Mouse (Mus musculus) stomach, embryonic 15.5 days (tissue): ENCODE measurements around the gene Gpr37l1. TPM values are rescaled to one million over a fixed set of nuclear protein-coding genes. Genes with fewer than 3 reads are reported as not detected.

ENCODE experiments used
- ATAC-seq: fragments of 200-750 bp; cut with Nextera tagmentation; 2 replicates; pipeline ENCODE4 v1.8.0; 2017; ENCODE audit warnings: low read depth, moderate number of reproducible peaks, moderate TSS enrichment; ENCODE audit not compliant: insufficient read depth, low FRiP score
- H3K27ac ChIP-seq: fragments of 300-500 bp; sonication (generic); 2 replicates; pipeline ENCODE4 v1.5.1; 2015; ENCODE audit warnings: mild to moderate bottlenecking, inconsistent platforms
- H3K27me3 ChIP-seq: fragments of 300-500 bp; sonication (generic); replicated peaks from 2 replicates; pipeline ENCODE4 v1.6.1; 2015; ENCODE audit warnings: inconsistent platforms
- H3K36me3 ChIP-seq: fragments of 300-500 bp; sonication (generic); 2 replicates; pipeline ENCODE4 v1.6.1; 2015; ENCODE audit warnings: inconsistent platforms
- H3K4me1 ChIP-seq: fragments of 300-500 bp; sonication (generic); 2 replicates; pipeline ENCODE4 v1.6.1; 2015; ENCODE audit warnings: inconsistent platforms
- H3K4me2 ChIP-seq: fragments of 300-500 bp; sonication (generic); 2 replicates; pipeline ENCODE4 v1.6.1; 2015; ENCODE audit warnings: mild to moderate bottlenecking, inconsistent platforms
- H3K4me3 ChIP-seq: fragments of 300-500 bp; sonication (generic); replicated peaks from 2 replicates; pipeline ENCODE4 v1.5.1; 2015; ENCODE audit warnings: inconsistent platforms
- H3K9ac ChIP-seq: fragments of 300-500 bp; sonication (generic); 2 replicates; pipeline ENCODE4 v1.6.1; 2015; ENCODE audit warnings: inconsistent platforms
- H3K9me3 ChIP-seq: fragments of 300-500 bp; sonication (generic); 2 replicates; pipeline ENCODE4 v1.6.1; 2016; ENCODE audit warnings: inconsistent platforms
- WGBS: fragments of 180-500 bp; shearing (Covaris S2); methylation state at CpG from one replicate; pipeline ENCODE4 v1.1.7; 2015; 5-methylcytosine and 5-hydroxymethylcytosine counted together
- polyA plus RNA-seq: library from polyadenylated mRNA; unstranded; fragments of >200 nt; fragmentation: Nextera tagmentation; extraction: Ambion mirVana; gene quantifications from 2 replicates; pipeline ENCODE4 v1.2.1, GENCODE M21; 2015

Gene Gpr37l1
- polyA plus RNA-seq, 1 experiment from 2014 or later, result 0.78 TPM

DNA sequence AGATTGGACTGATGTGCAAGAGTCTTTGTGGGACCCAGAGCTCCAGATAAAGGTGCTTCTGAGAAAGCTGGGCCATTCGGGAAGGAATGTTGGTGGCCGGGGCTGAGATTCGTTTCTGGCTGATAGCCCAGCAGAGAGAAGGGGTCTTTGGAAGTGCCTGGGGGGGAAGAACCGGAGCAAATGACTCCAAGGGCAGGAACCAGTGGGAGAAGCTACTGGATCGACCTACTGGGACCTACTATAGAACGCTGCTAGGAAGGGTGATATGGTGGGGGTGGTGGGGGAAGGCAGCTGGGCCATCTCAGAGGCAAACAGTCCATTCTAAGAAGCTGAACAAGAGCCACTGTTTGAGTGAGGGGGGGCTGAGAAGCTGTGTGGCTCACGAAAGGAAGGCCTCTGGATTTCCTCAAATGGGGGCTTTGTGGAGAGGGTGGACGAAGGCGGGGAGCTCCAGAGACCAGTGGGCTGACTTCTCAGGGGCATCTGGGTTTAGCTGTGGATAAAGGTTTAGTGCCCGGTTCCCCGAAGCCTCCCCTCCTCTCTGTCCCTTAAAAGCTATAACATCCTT, 7.8 kb downstream of the Gpr37l1 start:
- Histone ChIP-seq H3K9ac (no peak overlapping the region), H3K4me1 (peaks cover 5% of the 10 kb centered on the region; the same call in 1 of the 2 replicates), H3K27ac (peak overlapping the region; percentile 16; the same call in 1 of the 2 replicates), H3K36me3 (peaks cover 16% of the 10 kb centered on the region), H3K9me3 (no peaks in the 10 kb centered on the region), H3K27me3 (no peaks in the 10 kb centered on the region), H3K4me2 (no peak overlapping the region), H3K4me3 (no peak overlapping the region)
- no peak for ATAC-seq
- 66% methylated on average over 11 of the region's 11 CpGs for WGBS

DNA sequence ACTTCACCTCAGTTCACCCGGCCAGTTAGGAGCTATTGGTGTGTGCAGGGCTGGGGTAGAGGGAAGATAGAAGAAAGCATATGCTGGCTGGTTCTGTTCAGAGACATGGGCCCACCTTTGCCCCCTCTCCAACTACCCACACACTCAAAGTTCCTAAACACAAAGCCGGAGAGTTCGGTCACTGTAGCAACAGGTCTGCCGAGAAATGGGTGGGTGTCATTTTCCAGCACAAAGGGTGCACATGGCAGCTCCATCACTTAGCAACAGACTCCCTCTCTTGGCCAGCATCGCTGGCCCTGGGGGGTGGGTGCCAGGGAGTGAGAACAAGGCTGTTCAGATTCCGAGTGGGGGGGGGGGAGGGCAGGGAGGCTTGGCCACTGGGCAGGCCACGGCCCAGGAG, 8.4 kb downstream of the Gpr37l1 start:
- H3K27ac ChIP-seq, result peak overlapping the region; percentile 21; the same call in 1 of the 2 replicates

DNA sequence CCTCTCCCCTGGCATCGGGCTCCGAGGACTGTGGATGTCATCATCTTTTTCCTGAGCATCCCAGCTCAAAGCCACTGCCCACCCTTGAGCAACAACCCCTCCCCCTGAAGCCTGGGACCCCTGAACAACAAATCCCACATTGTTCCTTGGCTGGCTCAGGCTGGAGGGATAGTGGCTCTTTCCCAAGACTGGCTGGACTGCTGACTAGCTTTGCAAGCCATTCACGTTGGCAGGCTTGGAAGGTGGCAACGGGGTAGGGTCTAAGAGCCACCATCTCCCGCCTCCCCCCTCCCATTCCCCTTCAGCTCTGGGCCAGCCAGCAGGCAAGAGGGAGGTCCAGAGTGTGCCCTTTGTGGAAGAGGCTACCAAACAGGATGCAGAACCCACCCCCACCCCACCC, 8.8 kb downstream of the Gpr37l1 start:
- no peaks in the 10 kb centered on the region for H3K9me3 ChIP-seq
- H3K9ac ChIP-seq, result no peak overlapping the region
- H3K4me3 ChIP-seq, result no peak overlapping the region
- 65% methylated on average over 5 of the region's 5 CpGs for WGBS
- H3K4me2 ChIP-seq, result no peak overlapping the region
- 0 out of 2 replicates have a peak overlapping the region, but pooled peaks have one; percentile 21 for H3K27ac ChIP-seq
- H3K36me3 ChIP-seq, result peaks cover 16% of the 10 kb centered on the region
- H3K27me3 ChIP-seq, result no peaks in the 10 kb centered on the region
- no peak for ATAC-seq
- H3K4me1 ChIP-seq, result peaks cover 12% of the 10 kb centered on the region

More for the DNA sequence above, 8.4 kb downstream of the Gpr37l1 start:
- H3K9ac ChIP-seq, result no peak overlapping the region
- H3K4me2 ChIP-seq, result no peak overlapping the region
- no peaks in the 10 kb centered on the region for H3K27me3 ChIP-seq
- peaks cover 16% of the 10 kb centered on the region for H3K36me3 ChIP-seq
- WGBS, result 63% methylated on average over 7 of the region's 7 CpGs
- H3K4me3 ChIP-seq, result no peak overlapping the region
- no peaks in the 10 kb centered on the region for H3K9me3 ChIP-seq
- ATAC-seq, result no peak
- peaks cover 9% of the 10 kb centered on the region for H3K4me1 ChIP-seq

DNA sequence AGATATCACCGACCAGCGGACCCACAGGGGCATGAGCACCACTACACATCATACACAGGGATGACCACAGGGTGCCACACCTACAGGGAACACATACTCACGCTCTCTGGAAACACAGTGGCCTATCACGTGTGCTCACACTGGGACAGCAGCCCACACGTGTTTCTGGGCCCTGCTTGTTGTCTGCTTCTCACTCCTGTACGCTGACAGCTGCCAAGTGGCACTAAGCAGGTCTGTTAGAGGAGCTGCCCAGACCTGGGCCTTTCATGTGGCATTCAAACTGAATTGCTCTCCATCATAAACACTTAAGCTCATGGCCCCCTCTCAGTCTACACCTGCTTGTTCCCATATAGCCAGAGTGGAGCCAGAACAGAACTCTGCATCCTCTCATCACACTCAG, 11.2 kb downstream of the Gpr37l1 start:
- WGBS, result 81% methylated on average over 6 of the region's 6 CpGs

DNA sequence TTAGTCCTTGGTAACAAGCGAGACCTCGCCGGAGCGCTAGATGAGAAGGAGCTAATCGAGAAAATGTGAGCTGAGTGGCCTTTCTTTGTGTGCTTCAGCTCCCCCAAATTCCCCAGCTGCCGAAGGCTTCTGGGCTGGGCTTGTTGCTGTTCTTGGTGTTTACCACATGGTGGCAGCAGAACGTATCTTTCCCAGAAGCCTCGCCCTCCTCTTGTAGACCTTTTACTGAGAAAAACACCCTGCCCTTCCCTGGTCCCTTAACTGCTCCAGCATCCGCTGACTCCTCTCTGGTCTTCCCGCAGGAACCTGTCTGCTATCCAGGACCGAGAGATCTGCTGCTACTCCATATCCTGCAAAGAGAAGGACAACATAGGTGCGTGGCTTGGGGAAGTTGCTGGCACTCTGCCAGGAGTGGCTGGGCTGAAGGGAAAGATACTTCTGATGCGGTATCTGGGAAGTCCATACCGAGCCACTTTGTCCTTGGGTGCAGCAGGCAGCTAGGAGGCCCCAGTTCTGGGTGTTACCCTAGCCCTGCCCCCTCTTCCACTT, 13.0 kb downstream of the Gpr37l1 start:
- H3K4me2 ChIP-seq, result peak overlapping the region; percentile 40
- no peaks in the 10 kb centered on the region for H3K27me3 ChIP-seq
- 1% methylated on average over 14 of the region's 14 CpGs for whole genome bisulfite sequencing
- ATAC-seq, result peak; percentile 77
- peak overlapping the region; percentile 76 for H3K27ac ChIP-seq
- H3K9ac ChIP-seq, result no peak overlapping the region
- no peaks in the 10 kb centered on the region for H3K9me3 ChIP-seq
- peak overlapping the region; percentile 16; the same call in 1 of the 2 replicates for H3K4me3 ChIP-seq
- peaks cover 17% of the 10 kb centered on the region for H3K4me1 ChIP-seq
- H3K36me3 ChIP-seq, result peaks cover 16% of the 10 kb centered on the region

More for the DNA sequence above, 11.2 kb downstream of the Gpr37l1 start:
- no peak overlapping the region for H3K9ac ChIP-seq
- no peak overlapping the region for H3K27ac ChIP-seq
- H3K27me3 ChIP-seq, result no peaks in the 10 kb centered on the region
- no peak for ATAC-seq
- H3K4me3 ChIP-seq, result no peak overlapping the region
- peaks cover 14% of the 10 kb centered on the region for H3K4me1 ChIP-seq
- H3K4me2 ChIP-seq, result no peak overlapping the region
- peaks cover 16% of the 10 kb centered on the region for H3K36me3 ChIP-seq
- H3K9me3 ChIP-seq, result no peaks in the 10 kb centered on the region

DNA sequence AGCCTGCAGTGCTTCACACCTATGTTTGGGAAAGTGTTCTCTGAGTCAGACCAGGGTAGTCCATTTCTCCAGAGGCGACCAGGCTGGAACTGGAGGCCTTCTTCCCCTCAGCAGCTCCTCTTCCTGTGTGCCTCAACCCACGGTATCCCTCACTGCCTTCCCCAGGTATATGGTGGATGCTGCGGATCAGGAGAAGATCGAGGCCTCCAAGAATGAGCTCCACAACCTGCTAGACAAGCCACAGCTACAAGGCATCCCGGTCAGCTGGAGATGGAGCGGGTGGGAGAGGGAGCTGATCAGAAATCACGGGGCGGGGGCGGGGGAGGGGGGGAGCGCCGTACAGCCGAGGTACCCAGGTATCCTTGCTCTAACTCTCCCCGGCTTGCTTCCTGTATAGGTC, 13.5 kb downstream of the Gpr37l1 start:
- peaks cover 17% of the 10 kb centered on the region for H3K4me1 ChIP-seq
- H3K9me3 ChIP-seq, result no peaks in the 10 kb centered on the region
- H3K36me3 ChIP-seq, result peaks cover 16% of the 10 kb centered on the region
- 30% methylated on average over 13 of the region's 13 CpGs for WGBS
- H3K4me2 ChIP-seq, result peak overlapping the region; percentile 40
- no peaks in the 10 kb centered on the region for H3K27me3 ChIP-seq
- H3K4me3 ChIP-seq, result peak overlapping the region; percentile 16; the same call in 1 of the 2 replicates
- H3K9ac ChIP-seq, result no peak overlapping the region
- peak overlapping the region; percentile 56 for H3K27ac ChIP-seq
- ATAC-seq, result no peak

DNA sequence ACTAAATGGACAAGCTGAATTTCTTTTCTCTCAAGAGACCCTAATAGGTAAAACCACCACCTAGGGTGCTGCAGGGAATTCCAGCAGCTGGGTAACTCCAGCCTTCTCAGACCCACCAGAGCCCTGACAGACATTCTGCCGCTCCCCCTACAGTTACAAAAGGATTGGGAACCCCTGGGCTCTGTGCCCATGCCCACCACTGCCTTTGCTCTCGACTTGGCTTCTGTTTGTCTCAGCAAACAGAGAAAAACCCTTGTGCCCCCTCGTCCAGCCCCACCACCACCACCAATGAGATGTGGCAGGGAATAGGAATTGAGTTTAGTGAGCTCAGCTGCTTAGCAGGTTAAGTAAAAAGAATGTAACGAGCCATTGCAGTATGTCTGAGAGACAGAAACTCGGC, 18.5 kb downstream of the Gpr37l1 start:
- no peaks in the 10 kb centered on the region for H3K36me3 ChIP-seq
- no peak overlapping the region for H3K9ac ChIP-seq
- 65% methylated on average over 5 of the region's 5 CpGs for WGBS
- no peaks in the 10 kb centered on the region for H3K27me3 ChIP-seq
- H3K4me1 ChIP-seq, result peaks cover 18% of the 10 kb centered on the region
- no peak for ATAC-seq
- H3K4me3 ChIP-seq, result no peak overlapping the region
- no peak overlapping the region for H3K27ac ChIP-seq
- H3K9me3 ChIP-seq, result no peaks in the 10 kb centered on the region
- peak overlapping the region; percentile 79; the same call in 1 of the 2 replicates for H3K4me2 ChIP-seq

DNA sequence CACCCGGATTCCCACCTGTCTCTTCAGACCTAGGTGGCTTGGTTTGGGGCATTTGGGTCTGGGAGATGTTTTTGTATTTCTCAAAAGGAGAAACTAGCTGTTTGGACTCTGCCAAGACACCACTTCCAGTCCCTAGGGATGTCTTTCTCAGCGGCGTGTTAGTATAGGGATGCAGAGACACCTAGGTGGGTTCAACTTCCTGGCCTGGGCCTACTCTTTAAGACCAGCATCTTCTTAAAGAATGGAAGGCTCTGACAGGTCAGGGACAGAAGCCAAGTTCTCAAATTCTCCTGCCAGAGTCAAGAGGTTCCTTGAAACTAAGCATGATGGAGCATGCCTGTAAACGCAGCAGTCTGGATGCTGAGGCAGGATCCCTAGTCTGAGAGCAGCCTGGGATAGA, 19.0 kb downstream of the Gpr37l1 start:
- H3K27me3 ChIP-seq, result no peaks in the 10 kb centered on the region
- ATAC-seq, result no peak
- H3K4me3 ChIP-seq, result peak overlapping the region; percentile 86
- H3K9me3 ChIP-seq, result no peaks in the 10 kb centered on the region
- peaks cover 16% of the 10 kb centered on the region; the same call in 1 of the 2 replicates for H3K4me1 ChIP-seq
- no peaks in the 10 kb centered on the region for H3K36me3 ChIP-seq
- H3K27ac ChIP-seq, result peak overlapping the region; percentile 76; the same call in 1 of the 2 replicates
- 68% methylated on average over 4 of the region's 4 CpGs for WGBS
- no peak overlapping the region for H3K9ac ChIP-seq
- peak overlapping the region; percentile 79 for H3K4me2 ChIP-seq

DNA sequence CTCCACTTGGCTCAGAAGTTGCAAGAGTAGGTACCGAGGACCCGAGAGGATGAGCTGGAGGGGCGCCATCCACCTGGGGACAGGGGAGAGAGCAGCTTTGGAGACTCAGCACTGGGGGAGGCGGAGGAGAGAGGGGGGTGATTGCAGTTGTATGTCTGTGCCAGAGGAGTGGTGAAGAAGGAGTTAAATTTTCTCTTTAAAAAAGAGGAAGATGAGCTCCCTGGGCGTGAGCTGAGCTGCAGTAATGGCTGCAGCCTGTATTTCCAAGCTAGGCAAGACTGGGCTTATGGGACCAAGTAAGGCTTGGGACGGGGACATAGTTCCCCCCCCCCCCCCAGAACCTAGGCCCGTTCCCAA, 19.8 kb downstream of the Gpr37l1 start:
- ATAC-seq, result peak; percentile 13
- Histone ChIP-seq H3K4me2 (peak overlapping the region; percentile 79), H3K27ac (peak overlapping the region; percentile 76), H3K4me1 (peaks cover 16% of the 10 kb centered on the region; the same call in 1 of the 2 replicates), H3K4me3 (peak overlapping the region; percentile 86), H3K36me3 (no peaks in the 10 kb centered on the region), H3K27me3 (no peaks in the 10 kb centered on the region), H3K9me3 (no peaks in the 10 kb centered on the region), H3K9ac (peak overlapping the region; percentile 88)
- WGBS, result 7% methylated on average over 7 of the region's 7 CpGs

DNA sequence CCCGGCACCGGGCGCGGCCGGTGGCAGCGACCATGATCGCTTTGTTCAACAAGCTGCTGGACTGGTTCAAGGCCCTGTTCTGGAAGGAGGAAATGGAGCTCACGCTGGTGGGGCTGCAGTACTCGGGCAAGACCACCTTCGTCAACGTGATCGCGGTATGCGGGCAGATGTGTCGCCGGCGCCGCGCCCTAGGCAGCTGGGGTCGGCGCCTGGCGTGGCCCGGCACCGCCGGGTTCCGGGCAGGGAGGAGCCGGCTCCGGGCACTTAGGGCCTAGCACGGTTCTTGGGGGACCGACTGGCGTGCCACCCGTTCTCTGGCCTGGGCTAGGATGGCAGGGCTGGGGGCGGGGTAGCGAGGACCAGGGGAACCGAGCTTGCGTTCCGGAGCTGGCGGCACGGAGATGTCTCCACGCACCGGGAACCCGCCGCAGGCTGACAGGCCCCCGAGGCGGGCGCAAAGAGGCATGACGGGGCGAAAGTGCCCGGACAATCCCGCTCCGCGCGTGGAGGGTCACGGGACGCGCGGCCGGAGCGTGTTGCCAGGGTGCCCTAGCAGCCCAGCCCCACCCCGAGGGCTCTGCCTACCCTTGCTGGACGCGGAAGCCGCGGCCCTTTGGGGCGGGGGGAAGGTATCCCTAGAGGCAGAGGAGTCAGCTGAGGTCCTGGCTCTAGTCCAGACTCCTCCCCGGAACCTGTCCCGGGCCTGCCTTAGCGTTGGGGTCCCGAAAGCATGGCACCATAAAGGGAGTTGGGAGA, 20.4 kb downstream of the Gpr37l1 start:
- Histone ChIP-seq H3K27ac (peak overlapping the region; percentile 76), H3K4me1 (peaks cover 16% of the 10 kb centered on the region; the same call in 1 of the 2 replicates), H3K9me3 (no peaks in the 10 kb centered on the region), H3K27me3 (no peaks in the 10 kb centered on the region), H3K9ac (peak overlapping the region; percentile 88), H3K4me3 (peak overlapping the region; percentile 86), H3K36me3 (no peaks in the 10 kb centered on the region), H3K4me2 (peak overlapping the region; percentile 79)
- WGBS, result under 1% methylated on average over 69 of the region's 69 CpGs
- ATAC-seq, result peak; percentile 57

DNA sequence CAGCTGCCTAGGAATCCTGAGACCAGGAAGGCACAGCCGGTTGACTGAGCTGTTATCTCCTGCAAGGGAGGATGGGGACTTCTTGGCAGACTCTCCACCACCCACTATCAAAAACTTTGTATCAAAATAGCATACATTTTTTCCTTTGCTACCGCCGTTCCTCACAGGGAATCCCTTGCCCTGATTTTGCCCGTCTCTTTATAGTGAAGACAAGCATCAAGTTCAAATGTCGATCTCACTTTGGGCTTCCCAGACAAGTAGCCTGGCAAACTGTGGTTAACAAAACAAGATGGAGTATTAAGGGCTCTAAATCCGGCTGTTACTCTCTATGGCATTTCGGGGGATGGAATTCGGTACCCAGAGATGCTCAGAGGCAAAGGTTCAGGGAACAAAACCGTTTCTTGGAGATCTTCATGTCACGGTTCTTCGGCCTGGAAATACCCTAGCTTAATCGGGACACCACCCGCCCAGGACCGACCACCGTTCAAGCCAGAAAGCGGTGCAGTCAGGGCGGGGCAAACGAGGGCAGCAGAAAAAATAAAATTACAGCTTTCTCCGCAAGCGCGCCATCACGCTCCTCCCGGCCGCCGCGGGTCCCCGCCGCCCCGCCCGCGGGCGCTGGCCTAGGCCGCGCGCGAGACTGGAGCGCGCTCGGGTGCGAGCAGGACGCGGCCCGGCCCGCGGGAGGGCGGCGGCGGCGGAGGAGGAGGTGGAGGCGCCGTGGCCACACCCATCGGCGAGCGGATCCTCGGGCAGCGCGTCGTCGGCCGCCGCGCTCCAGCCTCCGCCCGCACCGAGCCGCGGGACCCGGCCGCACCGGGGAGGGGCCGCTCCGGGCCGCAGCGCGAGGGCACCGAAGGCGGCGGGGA, 21.2 kb downstream of the Gpr37l1 start, which contains the start of gene Arl8a:
TSS of gene Arl8a (plus strand) at position 748 of the 869 bp plus-strand sequence.
- no peaks in the 10 kb centered on the region for H3K9me3 ChIP-seq
- peak within 1 kb of the TSS; percentile 88 for H3K9ac ChIP-seq
- peak within 1 kb of the TSS; percentile 86 for H3K4me3 ChIP-seq
- peaks cover 15% of the 10 kb centered on the region; the same call in 1 of the 2 replicates for H3K4me1 ChIP-seq
- peak within 1 kb of the TSS; percentile 76 for H3K27ac ChIP-seq
- H3K4me2 ChIP-seq, result peak within 1 kb of the TSS; percentile 79
- ATAC-seq, result peak; percentile 88
- H3K27me3 ChIP-seq, result no peaks in the 10 kb centered on the region
- WGBS, result under 1% methylated on average over 73 of the region's 78 CpGs
- H3K36me3 ChIP-seq, result no peaks in the 10 kb centered on the region
